Mouse (Mus musculus) lung, postnatal 0 days (tissue): ENCODE results near the gene Mob3b. TPM values are rescaled to one million over a fixed set of nuclear protein-coding genes. Genes with fewer than 3 reads are reported as not detected.

Experiments used
- ATAC-seq: fragments of 200-750 bp; cut with Nextera tagmentation; 2 replicates; pipeline ENCODE4 v1.8.0; 2017; ENCODE audit warnings: moderate library complexity
- DNase-seq: peaks from one replicate; pipeline ENCODE4 v3.0.0-alpha.2; 2016; ENCODE audit warnings: low spot score
- H3K27ac ChIP-seq: fragments of 300-500 bp; sonication (generic); 2 replicates; pipeline ENCODE4 v1.5.1; 2014; ENCODE audit warnings: antibody characterized with exemption, mild to moderate bottlenecking, low read length, mixed read lengths
- H3K27me3 ChIP-seq: fragments of 300-500 bp; sonication (generic); replicated peaks from 2 replicates; pipeline ENCODE4 v1.6.1; 2014; ENCODE audit warnings: low read length, mixed read lengths; ENCODE audit not compliant: insufficient read depth
- H3K36me3 ChIP-seq: fragments of 300-500 bp; sonication (generic); 2 replicates; pipeline ENCODE4 v1.6.1; 2014; ENCODE audit warnings: low read length, mixed read lengths; ENCODE audit not compliant: insufficient read depth
- H3K4me1 ChIP-seq: fragments of 300-500 bp; sonication (generic); 2 replicates; pipeline ENCODE4 v1.6.1; 2014; ENCODE audit warnings: antibody characterized with exemption, low read depth, low read length, mixed read lengths; ENCODE audit not compliant: insufficient read depth
- H3K4me2 ChIP-seq: fragments of 300-500 bp; sonication (generic); replicated peaks from 2 replicates; pipeline ENCODE4 v1.6.1; 2014; ENCODE audit warnings: low read depth, mild to moderate bottlenecking, low read length, moderate library complexity, mixed read lengths
- H3K4me3 ChIP-seq: fragments of 300-500 bp; sonication (generic); 2 replicates; pipeline ENCODE4 v1.5.1; 2014; ENCODE audit warnings: low read depth, low read length
- H3K9ac ChIP-seq: fragments of 300-500 bp; sonication (generic); replicated peaks from 2 replicates; pipeline ENCODE4 v1.6.1; 2014; ENCODE audit warnings: low read depth, mild to moderate bottlenecking
- H3K9me3 ChIP-seq: fragments of 300-500 bp; sonication (generic); 2 replicates; pipeline ENCODE4 v1.6.1; 2016; ENCODE audit warnings: low read length, mixed read lengths
- CTCF ChIP-seq: IDR thresholded peaks from 2 replicates; pipeline ENCODE4 v1.5.1; 2016; ENCODE audit warnings: antibody characterized with exemption, mild to moderate bottlenecking
- EP300 ChIP-seq: IDR thresholded peaks from 2 replicates; pipeline ENCODE4 v1.6.1; 2016; ENCODE audit warnings: antibody characterized with exemption, mild to moderate bottlenecking, control low read depth
- WGBS: fragments of 180-500 bp; shearing (Covaris S2); extraction: QIAGEN DNeasy Blood & Tissue Kit; methylation state at CpG from one replicate; pipeline ENCODE4 v1.1.7; 2014; 5-methylcytosine and 5-hydroxymethylcytosine counted together
- polyA plus RNA-seq: library from polyadenylated mRNA; unstranded; fragments of >200 nt; fragmentation: Nextera tagmentation; extraction: Ambion mirVana; gene quantifications from 2 replicates; pipeline ENCODE4 v1.2.1, GENCODE M21; 2015

Mob3b gene
- polyA plus RNA-seq, 1 experiment from 2014 or later, result 14.7 TPM

DNA sequence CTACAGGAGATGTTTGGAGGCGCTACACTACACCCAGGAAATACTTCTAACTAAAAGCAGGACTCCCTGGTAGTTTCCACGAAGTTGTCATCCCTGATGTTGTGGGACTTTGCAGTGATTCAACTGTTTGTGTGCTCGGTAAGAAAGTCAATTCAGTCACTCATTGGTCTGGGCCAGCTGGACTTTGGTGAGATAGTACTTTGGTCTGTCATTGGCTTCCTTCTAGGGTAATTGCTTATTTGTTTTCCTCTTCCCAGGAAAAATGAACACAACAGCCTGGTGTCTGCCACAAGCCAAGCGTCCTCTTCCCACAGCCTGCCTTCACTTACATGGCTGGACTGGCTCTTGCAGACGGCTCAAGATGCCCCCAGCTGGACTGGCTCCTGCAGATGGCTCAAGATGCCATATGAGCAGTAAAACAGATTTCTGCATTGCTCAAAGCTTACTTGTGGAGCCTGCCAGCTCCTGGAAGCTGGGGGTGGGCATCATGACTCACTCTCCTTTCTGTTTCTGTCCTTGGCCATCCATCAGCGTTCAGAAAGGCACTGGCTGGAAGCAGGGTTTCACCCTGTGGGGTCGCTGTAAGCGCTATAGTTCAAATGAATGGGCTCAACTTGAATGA is 190.8 kb downstream of the Mob3b start:
- Histone ChIP-seq H3K4me3 (no peak overlapping the region), H3K9ac (no peak overlapping the region), H3K27ac (no peak overlapping the region), H3K4me2 (no peak overlapping the region), H3K36me3 (no peaks in the 10 kb centered on the region), H3K4me1 (0 out of 2 replicates have a peak, but pooled peaks cover 7% of the 10 kb centered on the region), H3K9me3 (no peaks in the 10 kb centered on the region), H3K27me3 (no peaks in the 10 kb centered on the region)
- no peak for TF ChIP-seq EP300
- no peak; the same call in 1 of the 2 replicates for TF ChIP-seq CTCF
- DNase-seq (peak; percentile 28), ATAC-seq (peak; percentile 58)
- WGBS, result 49% methylated on average over 8 of the region's 8 CpGs

DNA sequence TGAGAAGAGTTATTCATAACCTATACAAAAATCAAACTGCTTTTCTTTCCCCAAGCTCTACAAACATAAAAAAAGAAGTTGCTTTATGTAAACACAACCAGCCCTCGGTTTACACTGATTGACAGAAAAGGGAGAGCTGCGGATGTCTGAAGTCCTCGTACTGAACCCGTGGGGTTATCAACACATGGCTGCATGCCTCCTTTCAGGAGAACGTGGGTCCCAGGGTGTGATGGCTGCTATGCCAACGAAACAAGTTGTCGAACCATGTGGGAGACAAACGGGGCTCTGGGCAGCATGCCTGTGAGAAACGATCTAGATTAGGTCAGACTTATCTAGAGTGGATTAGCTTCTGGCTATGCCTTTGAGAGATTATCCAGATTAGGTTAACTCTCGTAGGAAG is 192.4 kb downstream of the Mob3b start:
- WGBS, result 23% methylated on average over 10 of the region's 10 CpGs
- no peak overlapping the region for H3K27ac ChIP-seq
- ATAC-seq (no peak), DNase-seq (no peak)
- H3K4me2 ChIP-seq, result no peak overlapping the region
- TF ChIP-seq CTCF (no peak), EP300 (no peak)
- no peak overlapping the region for H3K9ac ChIP-seq
- H3K4me1 ChIP-seq, result 0 out of 2 replicates have a peak, but pooled peaks cover 7% of the 10 kb centered on the region
- no peaks in the 10 kb centered on the region for H3K9me3 ChIP-seq
- no peaks in the 10 kb centered on the region for H3K36me3 ChIP-seq
- H3K4me3 ChIP-seq, result no peak overlapping the region
- H3K27me3 ChIP-seq, result no peaks in the 10 kb centered on the region

DNA sequence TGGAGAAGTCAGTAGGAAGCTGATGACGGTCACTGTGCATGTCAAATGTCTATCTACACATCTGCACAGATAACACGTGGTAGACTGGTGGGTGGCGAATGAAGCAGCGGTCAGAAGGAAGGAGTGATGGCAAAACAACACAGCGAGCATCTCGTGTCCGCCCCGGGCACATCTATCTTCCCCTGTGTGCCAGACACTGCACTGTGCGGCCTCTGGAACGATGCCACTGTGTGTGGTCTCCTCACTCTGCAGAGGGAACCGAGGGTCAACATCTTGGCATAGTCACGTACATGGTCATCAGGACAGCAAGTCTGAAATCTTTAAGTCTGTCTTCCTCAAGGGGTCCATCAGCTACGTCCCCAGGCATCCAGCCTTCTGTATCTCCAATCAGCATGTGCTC is 193.3 kb downstream of the Mob3b start:
- no peak for ATAC-seq

GRCm38 (mm10) chr4:34960781-34961560 is 196.3 kb downstream of the Mob3b start:
- peak; percentile 62 for DNase-seq
- TF ChIP-seq EP300 (no peak), CTCF (peak; percentile 69)
- WGBS, result 74% methylated on average over 15 of the region's 15 CpGs
- ATAC-seq, result no peak
- H3K27ac ChIP-seq, result no peak overlapping the region
- no peaks in the 10 kb centered on the region for H3K27me3 ChIP-seq
- H3K4me1 ChIP-seq, result 0 out of 2 replicates have a peak, but pooled peaks cover 7% of the 10 kb centered on the region
- H3K9me3 ChIP-seq, result no peaks in the 10 kb centered on the region
- no peak overlapping the region for H3K4me3 ChIP-seq
- no peak overlapping the region for H3K9ac ChIP-seq
- H3K36me3 ChIP-seq, result no peaks in the 10 kb centered on the region
- H3K4me2 ChIP-seq, result no peak overlapping the region

More for the DNA sequence above, 193.3 kb downstream of the Mob3b start:
- no peak overlapping the region for H3K4me3 ChIP-seq
- DNase-seq, result no peak
- no peaks in the 10 kb centered on the region for H3K9me3 ChIP-seq
- H3K4me1 ChIP-seq, result 0 out of 2 replicates have a peak, but pooled peaks cover 7% of the 10 kb centered on the region
- no peaks in the 10 kb centered on the region for H3K27me3 ChIP-seq
- TF ChIP-seq CTCF (no peak), EP300 (no peak)
- no peak overlapping the region for H3K9ac ChIP-seq
- H3K36me3 ChIP-seq, result no peaks in the 10 kb centered on the region
- WGBS, result 54% methylated on average over 13 of the region's 13 CpGs
- no peak overlapping the region for H3K4me2 ChIP-seq
- H3K27ac ChIP-seq, result no peak overlapping the region

DNA sequence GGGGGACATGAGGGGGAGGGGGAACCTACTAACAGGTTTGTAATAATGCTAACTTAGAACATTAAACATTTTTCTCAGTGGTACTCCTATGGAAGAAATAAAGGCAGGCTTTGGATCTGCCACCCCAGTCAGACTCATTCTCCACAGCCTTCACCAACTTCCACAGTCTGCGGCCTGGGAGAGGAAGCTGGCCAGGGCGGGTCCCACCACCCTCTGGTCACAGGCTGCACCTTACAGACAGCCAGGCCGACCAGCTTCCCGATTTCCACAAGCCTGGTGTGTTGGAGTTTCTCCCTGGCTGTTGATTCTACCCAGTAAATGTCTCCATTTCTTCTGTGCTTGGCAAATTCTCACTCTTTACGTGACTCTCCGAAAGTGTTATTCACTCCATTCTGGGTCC is 197.8 kb downstream of the Mob3b start:
- ATAC-seq (no peak), DNase-seq (no peak)
- H3K9ac ChIP-seq, result no peak overlapping the region
- no peak for TF ChIP-seq CTCF
- no peak for TF ChIP-seq EP300
- H3K36me3 ChIP-seq, result no peaks in the 10 kb centered on the region
- no peaks in the 10 kb centered on the region for H3K9me3 ChIP-seq
- no peaks in the 10 kb centered on the region for H3K27me3 ChIP-seq
- H3K4me2 ChIP-seq, result no peak overlapping the region
- 0 out of 2 replicates have a peak, but pooled peaks cover 7% of the 10 kb centered on the region for H3K4me1 ChIP-seq
- WGBS, result 82% methylated on average over 6 of the region's 6 CpGs
- H3K27ac ChIP-seq, result no peak overlapping the region
- H3K4me3 ChIP-seq, result no peak overlapping the region

DNA sequence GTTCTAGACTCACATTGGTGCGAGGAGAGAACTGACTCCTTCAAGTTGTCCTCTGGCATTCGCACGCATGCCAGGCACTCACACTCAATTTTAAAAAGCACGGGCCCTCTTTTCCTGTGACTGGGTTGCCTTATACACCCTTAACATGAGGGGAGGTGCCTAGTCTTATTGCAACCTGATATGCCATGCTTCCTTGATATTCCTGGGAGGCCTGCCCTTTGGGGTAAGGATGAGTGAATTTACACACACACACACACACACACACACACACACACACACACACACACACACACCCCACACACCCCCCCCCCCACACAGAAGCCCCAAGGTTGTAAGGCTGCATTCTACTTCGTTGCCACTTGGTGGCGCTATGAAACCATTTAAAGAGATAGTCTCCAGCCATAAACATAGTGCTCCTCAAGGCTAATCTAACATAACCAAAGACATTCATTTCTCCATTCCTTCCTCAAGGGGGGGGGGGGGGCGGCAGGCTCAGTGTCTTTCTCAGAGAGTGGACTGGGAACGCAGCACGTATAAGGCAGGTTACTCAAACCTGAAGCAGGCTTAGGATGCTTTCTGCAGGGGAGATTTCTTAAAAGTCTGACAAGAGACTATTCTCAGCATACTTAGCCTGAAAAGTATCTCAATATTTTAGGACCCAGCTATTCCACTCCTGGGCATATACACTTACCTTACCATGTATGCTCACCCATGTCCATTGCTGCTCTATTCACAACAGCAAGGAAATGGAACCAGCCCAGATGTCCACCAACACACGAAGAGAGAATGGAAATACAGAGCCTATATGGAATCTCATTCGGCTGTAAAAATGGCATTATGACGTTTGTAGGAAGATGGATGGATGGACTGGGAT is 198.9 kb downstream of the Mob3b start:
- peak; percentile 89 for DNase-seq
- peak; percentile 80 for TF ChIP-seq CTCF
- TF ChIP-seq EP300, result no peak
- Histone ChIP-seq H3K27ac (no peak overlapping the region), H3K4me1 (0 out of 2 replicates have a peak, but pooled peaks cover 4% of the 10 kb centered on the region), H3K9me3 (no peaks in the 10 kb centered on the region), H3K27me3 (no peaks in the 10 kb centered on the region), H3K4me3 (no peak overlapping the region), H3K36me3 (no peaks in the 10 kb centered on the region), H3K9ac (no peak overlapping the region), H3K4me2 (no peak overlapping the region)
- peak; percentile 75 for ATAC-seq
- WGBS, result 39% methylated on average over 11 of the region's 12 CpGs
